In genomic region chr5:119139336-119139735, GRCm38 (mm10) we compare ENCODE assay signal across 15 mouse cellular contexts.
"Had no signal": no experiment of that assay in that cellular context is flagged by ENCODE, and none has a peak within 500 bp of the region (broad histone marks: within the 10 kb centered on the region; RNA-seq: fewer than 3 reads in every experiment).

No protein-coding gene starts in this region.

- H3K4me1 ChIP-seq: liver, embryonic 12.5 days; midbrain, embryonic 15.5 days had no signal

- ATAC-seq: intestine, embryonic 15.5 days; liver, embryonic 12.5 days; midbrain, embryonic 15.5 days had no signal

- H3K9me3 ChIP-seq: intestine, embryonic 15.5 days; limb, embryonic 15.5 days; lung, embryonic 15.5 days; midbrain, embryonic 15.5 days; neural tube, embryonic 13.5 days had no signal

- H3K27me3 ChIP-seq: intestine, embryonic 15.5 days; midbrain, embryonic 15.5 days; neural tube, embryonic 13.5 days had no signal

- H3K9ac ChIP-seq: intestine, embryonic 15.5 days; limb, embryonic 15.5 days; liver, embryonic 12.5 days; lung, embryonic 15.5 days; midbrain, embryonic 15.5 days; neural tube, embryonic 13.5 days had no signal

- H3K4me2 ChIP-seq: intestine, embryonic 15.5 days; liver, embryonic 12.5 days; midbrain, embryonic 15.5 days; neural tube, embryonic 13.5 days had no signal

- DNase-seq: kidney, adult 18-20 months; kidney, postnatal 25 days; left cerebral cortex, postnatal 4 days; lung, postnatal 14 days; right cerebral cortex, adult 18-20 months; right cerebral cortex, postnatal 25 days; thymus, adult 18-20 months; thymus, postnatal 36 days had no signal

- H3K36me3 ChIP-seq: intestine, embryonic 15.5 days; limb, embryonic 15.5 days; liver, embryonic 12.5 days; lung, embryonic 15.5 days; midbrain, embryonic 15.5 days; neural tube, embryonic 13.5 days had no signal

- H3K27ac ChIP-seq: intestine, embryonic 15.5 days; left cerebral cortex, adult 2 months; limb, embryonic 15.5 days; liver, embryonic 12.5 days; lung, embryonic 15.5 days; midbrain, embryonic 15.5 days; neural tube, embryonic 13.5 days had no signal

- H3K4me3 ChIP-seq: intestine, embryonic 15.5 days; left cerebral cortex, adult 2 months; limb, embryonic 15.5 days; liver, embryonic 12.5 days; lung, embryonic 15.5 days; midbrain, embryonic 15.5 days; neural tube, embryonic 13.5 days had no signal
